Mouse (Mus musculus) brain, embryonic 14.5 days (tissue): ENCODE data around the gene Capns2.

Experiments used
- CTCF ChIP-seq: fragments of 200-500 bp; IDR thresholded peaks from 2 replicates; pipeline ENCODE4 v1.5.1; 2012; ENCODE audit warnings: inconsistent platforms, mild to moderate bottlenecking, moderate library complexity, borderline replicate concordance; ENCODE audit not compliant: insufficient read depth, insufficient read length; ENCODE audit errors: extremely low read depth
- POLR2A ChIP-seq: fragments of 200-500 bp; IDR thresholded peaks from 2 replicates; pipeline ENCODE4 v1.6.1; 2012; ENCODE audit warnings: mild to moderate bottlenecking, inconsistent platforms, borderline replicate concordance; ENCODE audit not compliant: poor library complexity, insufficient read depth, insufficient read length, severe bottlenecking; ENCODE audit errors: extremely low read depth

DNA sequence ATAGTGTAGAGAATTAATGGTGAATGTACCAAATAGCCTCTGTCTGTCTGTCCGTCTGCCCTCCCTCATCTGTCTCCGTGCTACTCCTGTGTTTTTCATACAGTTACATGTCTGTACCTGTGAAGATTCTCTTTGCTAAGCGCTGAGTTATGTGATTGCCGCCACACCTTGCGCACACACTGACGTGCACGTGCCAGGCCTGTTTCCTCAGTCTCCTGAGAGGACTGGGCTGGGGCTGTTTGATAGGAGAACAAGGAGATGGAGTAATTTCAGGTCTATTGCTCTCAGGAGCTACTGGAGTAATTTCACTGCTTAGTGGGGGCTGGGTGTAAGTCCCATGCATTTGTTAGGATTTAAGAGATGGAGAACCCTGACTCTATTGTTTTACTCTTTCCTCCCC is 6.2 kb upstream of the Capns2 start:
- TF ChIP-seq CTCF (no peak), POLR2A (no peak)
